Mouse (Mus musculus) thymus, adult 2 months (tissue): Measurements from ENCODE around the gene Pik3c2a.
"Not testable (repeated sequence)": the region's sequence is repeated elsewhere in the genome, so short reads cannot be mapped to it uniquely, and the experiment has no call there.

Experiments used
- CTCF ChIP-seq: fragments of 200-500 bp; IDR thresholded peaks from 2 replicates; pipeline ENCODE4 v1.5.1; 2012; ENCODE audit warnings: mild to moderate bottlenecking, control low read depth, low read length, moderate library complexity, borderline replicate concordance; ENCODE audit not compliant: control insufficient read depth, poor library complexity, insufficient read depth; ENCODE audit errors: extremely low read depth
- POLR2A ChIP-seq: fragments of 200-500 bp; IDR thresholded peaks from 2 replicates; pipeline ENCODE4 v1.6.1; 2012; ENCODE audit warnings: mild to moderate bottlenecking, low read length, control low read depth, moderate library complexity; ENCODE audit not compliant: control insufficient read depth, poor library complexity, insufficient read depth; ENCODE audit errors: extremely low read depth

- not testable (repeated sequence) for TF ChIP-seq CTCF, POLR2A
Measured at GRCm38 (mm10) chr7:116387389-116387788, 55.9 kb downstream of the Pik3c2a start.
